Mouse (Mus musculus): Measurements from ENCODE around the gene Ppp3r2. TPM values are rescaled to one million over a fixed set of nuclear protein-coding genes. Genes with fewer than 3 reads are reported as not detected.

The Ppp3r2 gene
- polyA plus RNA-seq, 1 experiment from 2014 or later = 0.08 TPM

- no peak overlapping the region for H3K27ac ChIP-seq (ENCODE audit: low read length)
- H3K36me3 ChIP-seq (ENCODE audit: control insufficient read depth, insufficient read depth, low read length) = peaks cover 7% of the 10 kb centered on the region; the same call in 1 of the 2 replicates
- H3K27me3 ChIP-seq (ENCODE audit: control insufficient read depth, insufficient read depth, low read length) = no peaks in the 10 kb centered on the region
- no peaks in the 10 kb centered on the region for H3K4me1 ChIP-seq (ENCODE audit: control insufficient read depth, insufficient read depth, low read length)
- H3K9ac ChIP-seq (ENCODE audit: low read length) = no peak overlapping the region
- H3K9me3 ChIP-seq (replicated peaks; ENCODE audit: control insufficient read depth, low read length) = no peaks in the 10 kb centered on the region
- ATAC-seq (ENCODE audit: insufficient read depth, low FRiP score) = no peak
- no peak overlapping the region for H3K4me2 ChIP-seq (ENCODE audit: low read depth, low read length)
- WGBS = 80% methylated on average over 4 of the region's 4 CpGs
- no peak overlapping the region for H3K4me3 ChIP-seq (replicated peaks; ENCODE audit: low read length)
Measured at GRCm38 (mm10) chr4:49662231-49662630, 19.6 kb downstream of the Ppp3r2 start.

DNA sequence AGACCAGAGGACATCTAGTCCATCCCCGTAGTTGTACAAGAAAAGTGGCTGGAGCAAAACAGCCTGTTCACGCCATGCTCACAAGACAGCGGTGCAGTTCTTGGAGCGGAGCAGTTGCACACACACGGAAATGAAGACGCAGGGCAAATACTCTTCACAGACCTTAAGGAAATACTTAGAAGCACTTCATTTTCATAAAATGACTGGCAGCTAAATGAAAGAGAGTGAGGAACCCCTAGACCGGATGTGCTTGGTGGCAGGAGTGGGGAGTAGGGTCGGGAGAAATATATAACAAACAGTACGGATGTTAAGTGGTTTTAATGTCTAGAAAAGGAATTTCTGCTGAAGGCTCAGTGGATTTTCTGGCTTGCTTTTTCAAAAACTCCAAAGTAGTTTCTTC lies 20.2 kb downstream of the Ppp3r2 start:
- Histone ChIP-seq H3K9me3 (replicated peaks; ENCODE audit: control insufficient read depth, low read length) (no peaks in the 10 kb centered on the region), H3K4me1 (ENCODE audit: control insufficient read depth, insufficient read depth, low read length) (no peaks in the 10 kb centered on the region), H3K36me3 (ENCODE audit: control insufficient read depth, insufficient read depth, low read length) (peaks cover 8% of the 10 kb centered on the region; the same call in 1 of the 2 replicates), H3K4me3 (replicated peaks; ENCODE audit: low read length) (no peak overlapping the region), H3K27ac (ENCODE audit: low read length) (no peak overlapping the region), H3K4me2 (ENCODE audit: low read depth, low read length) (no peak overlapping the region), H3K27me3 (ENCODE audit: control insufficient read depth, insufficient read depth, low read length) (no peaks in the 10 kb centered on the region), H3K9ac (ENCODE audit: low read length) (no peak overlapping the region)
- 93% methylated on average over 9 of the region's 9 CpGs for WGBS
- ATAC-seq (ENCODE audit: insufficient read depth, low FRiP score) = no peak

GRCm38 (mm10) chr4:49659421-49659820 lies 22.4 kb downstream of the Ppp3r2 start:
- no peak overlapping the region for H3K4me2 ChIP-seq (ENCODE audit: low read depth, low read length)
- 88% methylated on average over 1 of the region's 1 CpGs for WGBS
- H3K4me1 ChIP-seq (ENCODE audit: control insufficient read depth, insufficient read depth, low read length) = no peaks in the 10 kb centered on the region
- no peak overlapping the region for H3K9ac ChIP-seq (ENCODE audit: low read length)
- H3K36me3 ChIP-seq (ENCODE audit: control insufficient read depth, insufficient read depth, low read length) = peaks cover 19% of the 10 kb centered on the region
- H3K27me3 ChIP-seq (ENCODE audit: control insufficient read depth, insufficient read depth, low read length) = no peaks in the 10 kb centered on the region
- no peaks in the 10 kb centered on the region for H3K9me3 ChIP-seq (replicated peaks; ENCODE audit: control insufficient read depth, low read length)
- no peak overlapping the region for H3K4me3 ChIP-seq (replicated peaks; ENCODE audit: low read length)
- no peak for ATAC-seq (ENCODE audit: insufficient read depth, low FRiP score)
- H3K27ac ChIP-seq (ENCODE audit: low read length) = no peak overlapping the region

GRCm38 (mm10) chr4:49639913-49640312 lies 41.9 kb downstream of the Ppp3r2 start:
- peaks cover 22% of the 10 kb centered on the region for H3K36me3 ChIP-seq (ENCODE audit: control insufficient read depth, insufficient read depth, low read length)
- WGBS = 63% methylated on average over 2 of the region's 2 CpGs
- H3K27me3 ChIP-seq (ENCODE audit: control insufficient read depth, insufficient read depth, low read length) = no peaks in the 10 kb centered on the region
- H3K27ac ChIP-seq (ENCODE audit: low read length) = no peak overlapping the region
- no peak overlapping the region for H3K9ac ChIP-seq (ENCODE audit: low read length)
- H3K4me3 ChIP-seq (replicated peaks; ENCODE audit: low read length) = no peak overlapping the region
- no peaks in the 10 kb centered on the region for H3K4me1 ChIP-seq (ENCODE audit: control insufficient read depth, insufficient read depth, low read length)
- no peak for ATAC-seq (ENCODE audit: insufficient read depth, low FRiP score)
- no peak overlapping the region for H3K4me2 ChIP-seq (ENCODE audit: low read depth, low read length)
- H3K9me3 ChIP-seq (replicated peaks; ENCODE audit: control insufficient read depth, low read length) = no peaks in the 10 kb centered on the region

DNA sequence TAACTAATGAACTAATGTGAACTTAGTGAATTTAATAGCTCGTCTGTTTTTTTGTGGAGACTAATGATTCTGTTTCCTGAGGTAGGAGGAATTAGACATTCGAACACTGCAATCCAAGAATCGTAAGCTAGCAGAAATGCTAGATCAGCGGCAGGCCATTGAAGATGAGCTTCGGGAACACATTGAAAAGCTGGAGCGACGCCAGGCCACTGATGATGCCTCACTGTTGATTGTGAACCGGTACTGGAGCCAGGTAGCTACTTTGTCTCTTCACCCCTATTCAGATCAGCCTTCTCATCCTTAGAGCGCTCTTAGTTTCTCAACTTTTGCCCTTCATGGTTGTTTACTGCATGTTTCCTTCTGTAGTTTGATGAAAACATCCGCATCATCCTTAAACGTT lies 44.0 kb downstream of the Ppp3r2 start:
- Histone ChIP-seq H3K4me2 (ENCODE audit: low read depth, low read length) (no peak overlapping the region), H3K4me3 (replicated peaks; ENCODE audit: low read length) (no peak overlapping the region), H3K36me3 (ENCODE audit: control insufficient read depth, insufficient read depth, low read length) (peaks cover 19% of the 10 kb centered on the region), H3K9me3 (replicated peaks; ENCODE audit: control insufficient read depth, low read length) (no peaks in the 10 kb centered on the region), H3K9ac (ENCODE audit: low read length) (no peak overlapping the region), H3K27me3 (ENCODE audit: control insufficient read depth, insufficient read depth, low read length) (no peaks in the 10 kb centered on the region), H3K27ac (ENCODE audit: low read length) (no peak overlapping the region), H3K4me1 (ENCODE audit: control insufficient read depth, insufficient read depth, low read length) (peaks cover 2% of the 10 kb centered on the region; the same call in 1 of the 2 replicates)
- WGBS = 93% methylated on average over 11 of the region's 11 CpGs
- ATAC-seq (ENCODE audit: insufficient read depth, low FRiP score) = no peak

DNA sequence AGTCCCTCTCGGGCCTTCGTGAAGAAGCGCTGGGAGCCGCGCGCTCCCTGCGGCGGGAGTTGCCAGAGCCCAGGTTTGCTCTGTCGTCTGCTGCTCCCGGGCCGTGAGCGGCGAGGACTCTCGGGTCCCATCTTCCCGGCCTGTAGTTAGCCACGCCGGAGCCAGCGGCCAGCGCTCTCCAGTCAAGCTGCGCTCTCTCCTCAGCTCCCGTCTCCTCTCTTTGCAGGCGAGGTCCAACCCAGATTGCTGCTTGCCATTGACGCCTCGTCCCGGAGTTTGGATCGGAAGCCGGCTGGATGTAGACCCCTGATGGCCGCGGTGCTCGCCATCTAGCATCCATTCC lies 49.7 kb downstream of the Ppp3r2 start:
- Histone ChIP-seq H3K27me3 (ENCODE audit: control insufficient read depth, insufficient read depth, low read length) (no peaks in the 10 kb centered on the region), H3K36me3 (ENCODE audit: control insufficient read depth, insufficient read depth, low read length) (peaks cover 4% of the 10 kb centered on the region; the same call in 1 of the 2 replicates), H3K9me3 (replicated peaks; ENCODE audit: control insufficient read depth, low read length) (no peaks in the 10 kb centered on the region), H3K27ac (ENCODE audit: low read length) (peak overlapping the region; percentile 95), H3K4me2 (ENCODE audit: low read depth, low read length) (peak overlapping the region; percentile 63), H3K4me3 (replicated peaks; ENCODE audit: low read length) (peak overlapping the region; percentile 95), H3K4me1 (ENCODE audit: control insufficient read depth, insufficient read depth, low read length) (peaks cover 2% of the 10 kb centered on the region; the same call in 1 of the 2 replicates), H3K9ac (ENCODE audit: low read length) (peak overlapping the region; percentile 92)
- under 1% methylated on average over 30 of the region's 30 CpGs for WGBS
- peak; percentile 63 for ATAC-seq (ENCODE audit: insufficient read depth, low FRiP score)

GRCm38 (mm10) chr4:49631319-49632138 lies 50.3 kb downstream of the Ppp3r2 start, which contains the start of gene Rnf20:
Gene Rnf20 (plus strand): TSS chr4:49632006.
- Histone ChIP-seq H3K9ac (ENCODE audit: low read length) (peak within 1 kb of the TSS; percentile 92), H3K27me3 (ENCODE audit: control insufficient read depth, insufficient read depth, low read length) (no peaks in the 10 kb centered on the region), H3K4me1 (ENCODE audit: control insufficient read depth, insufficient read depth, low read length) (peaks cover 2% of the 10 kb centered on the region; the same call in 1 of the 2 replicates), H3K9me3 (replicated peaks; ENCODE audit: control insufficient read depth, low read length) (no peaks in the 10 kb centered on the region), H3K4me2 (ENCODE audit: low read depth, low read length) (peak within 1 kb of the TSS; percentile 63), H3K4me3 (replicated peaks; ENCODE audit: low read length) (peak within 1 kb of the TSS; percentile 95), H3K27ac (ENCODE audit: low read length) (peak within 1 kb of the TSS; percentile 95), H3K36me3 (ENCODE audit: control insufficient read depth, insufficient read depth, low read length) (peaks cover 4% of the 10 kb centered on the region; the same call in 1 of the 2 replicates)
- 4% methylated on average over 37 of the region's 37 CpGs for WGBS
- peak; percentile 97 for ATAC-seq (ENCODE audit: insufficient read depth, low FRiP score)

DNA sequence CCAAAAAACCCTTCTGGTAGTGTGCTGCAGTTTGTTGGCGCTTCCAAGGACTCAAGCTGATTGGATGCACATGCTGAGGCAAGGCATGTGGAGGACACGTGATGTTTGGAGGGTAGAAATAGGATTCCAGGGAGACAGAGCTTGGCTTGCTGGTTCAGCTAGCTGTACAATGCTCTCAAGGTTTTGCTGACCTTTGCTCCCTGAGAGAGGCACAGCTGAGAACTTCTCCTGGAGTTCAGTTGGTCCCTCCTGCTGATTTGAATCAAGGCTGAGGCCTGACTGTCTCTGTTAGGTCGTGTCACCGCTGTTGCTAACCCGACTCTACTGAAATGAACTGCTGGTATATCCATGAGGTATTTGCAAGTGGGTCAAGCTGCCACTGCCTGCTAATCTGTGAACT lies 52.9 kb downstream of the Ppp3r2 start:
- Histone ChIP-seq H3K36me3 (ENCODE audit: control insufficient read depth, insufficient read depth, low read length) (no peaks in the 10 kb centered on the region), H3K4me1 (ENCODE audit: control insufficient read depth, insufficient read depth, low read length) (peaks cover 2% of the 10 kb centered on the region; the same call in 1 of the 2 replicates), H3K27ac (ENCODE audit: low read length) (no peak overlapping the region), H3K4me3 (replicated peaks; ENCODE audit: low read length) (no peak overlapping the region), H3K9me3 (replicated peaks; ENCODE audit: control insufficient read depth, low read length) (no peaks in the 10 kb centered on the region), H3K27me3 (ENCODE audit: control insufficient read depth, insufficient read depth, low read length) (no peaks in the 10 kb centered on the region), H3K4me2 (ENCODE audit: low read depth, low read length) (no peak overlapping the region), H3K9ac (ENCODE audit: low read length) (no peak overlapping the region)
- WGBS = 83% methylated on average over 5 of the region's 5 CpGs
- no peak for ATAC-seq (ENCODE audit: insufficient read depth, low FRiP score)

Measured in stomach, embryonic 16.5 days (tissue).